ENCODE assay signal across 13 mouse cellular contexts in the genomic region with DNA sequence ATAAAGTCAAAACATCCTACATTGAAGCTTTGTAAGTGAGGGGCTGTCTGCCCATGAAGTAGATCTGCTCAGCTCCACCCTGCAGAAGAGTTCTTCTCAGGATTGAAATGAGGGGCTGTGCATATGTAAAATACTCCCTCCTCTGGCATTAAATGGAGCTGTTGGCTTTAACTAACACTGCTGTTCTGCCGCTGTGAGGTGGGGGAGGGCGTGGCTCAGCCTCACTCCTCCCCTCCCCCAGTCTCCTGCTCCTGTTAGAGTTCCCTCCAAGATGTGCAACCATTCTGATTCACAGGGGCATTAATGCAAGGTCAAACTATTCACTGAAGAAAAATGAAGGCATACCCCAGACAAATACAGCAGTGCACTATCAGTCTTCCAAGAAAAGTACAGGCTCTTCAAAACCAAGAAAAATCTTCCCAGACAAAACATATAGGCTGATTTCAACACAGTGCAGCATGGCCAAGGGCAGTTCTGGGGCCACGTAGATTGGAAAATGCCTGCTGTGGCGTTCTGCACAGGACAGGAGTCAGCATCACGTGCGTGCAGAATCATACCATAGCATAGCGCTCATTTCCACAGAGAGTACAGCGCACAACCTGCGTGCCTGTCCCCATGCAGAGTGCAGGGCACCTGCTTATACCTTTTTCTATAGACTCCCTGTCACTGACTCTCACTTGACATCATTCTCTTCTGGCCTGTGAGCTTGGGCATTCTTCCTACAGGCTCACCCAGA. TPM values are rescaled to one million over a fixed set of nuclear protein-coding genes. Genes with fewer than 3 reads are reported as not detected.
DNase-seq lines count a peak whose midpoint lies in the region; ATAC-seq and TF ChIP-seq lines count a peak whose summit lies in the region.
"Had no signal": no experiment of that assay in that cellular context is flagged by ENCODE, and none has a peak within 500 bp of the region (broad histone marks: within the 10 kb centered on the region; RNA-seq: fewer than 3 reads in every experiment).

No protein-coding gene starts in this region.

- WGBS in kidney, postnatal 0 days = 57% methylated on average over 9 of the region's 9 CpGs
- WGBS in hindbrain, embryonic 13.5 days = 63% methylated on average over 9 of the region's 9 CpGs
- 66% methylated on average over 9 of the region's 9 CpGs for WGBS in thymus, adult 2 months

- no peak overlapping the region for H3K27ac ChIP-seq in kidney, postnatal 0 days
- no peak overlapping the region for H3K27ac ChIP-seq in ES-E14 (ENCODE audit: insufficient read depth, low read depth, low read length, poor library complexity, severe bottlenecking)
- peak overlapping the region; percentile 40 for H3K27ac ChIP-seq in hindbrain, embryonic 13.5 days
- no peak overlapping the region for H3K27ac ChIP-seq in thymus, adult 2 months (ENCODE audit: control insufficient read depth, insufficient read depth, low read length)

- no peaks in the 10 kb centered on the region for H3K36me3 ChIP-seq in kidney, postnatal 0 days (ENCODE audit: insufficient read depth, low read length)
- H3K36me3 ChIP-seq in ES-E14 (ENCODE audit: control insufficient read depth, insufficient read depth, low read length, poor library complexity, severe bottlenecking) = no peaks in the 10 kb centered on the region
- no peaks in the 10 kb centered on the region for H3K36me3 ChIP-seq in hindbrain, embryonic 13.5 days
- H3K36me3 ChIP-seq in thymus, adult 2 months (ENCODE audit: control insufficient read depth, insufficient read depth, low read length) = no peaks in the 10 kb centered on the region

- no peaks in the 10 kb centered on the region for H3K27me3 ChIP-seq in kidney, postnatal 0 days (ENCODE audit: insufficient read depth, low read length)
- no peaks in the 10 kb centered on the region for H3K27me3 ChIP-seq in hindbrain, embryonic 13.5 days
- no peaks in the 10 kb centered on the region for H3K27me3 ChIP-seq in thymus, adult 2 months (ENCODE audit: control insufficient read depth, insufficient read depth, low read length)

- H3K9ac ChIP-seq in kidney, postnatal 0 days (ENCODE audit: low read depth, low read length) = no peak overlapping the region
- H3K9ac ChIP-seq in ES-E14 (ENCODE audit: insufficient read depth, low read depth, low read length, poor library complexity, severe bottlenecking) = no peak overlapping the region
- no peak overlapping the region for H3K9ac ChIP-seq in hindbrain, embryonic 13.5 days

- H3K4me1 ChIP-seq in kidney, postnatal 0 days (replicated peaks; ENCODE audit: insufficient read depth, low read length) = no peaks in the 10 kb centered on the region
- peaks cover 3% of the 10 kb centered on the region in 2 experiments; a peak in 2 of 4 replicates for H3K4me1 ChIP-seq in ES-E14 (ENCODE audit: control insufficient read depth in 2 of 2, insufficient read depth in 2 of 2, low read length in 2 of 2, poor library complexity in 1 of 2)
- peaks cover 47% of the 10 kb centered on the region for H3K4me1 ChIP-seq in hindbrain, embryonic 13.5 days (replicated peaks)
- H3K4me1 ChIP-seq in thymus, adult 2 months (replicated peaks; ENCODE audit: control insufficient read depth, insufficient read depth, low read length) = no peaks in the 10 kb centered on the region

- no peaks in the 10 kb centered on the region for H3K9me3 ChIP-seq in kidney, postnatal 0 days (replicated peaks; ENCODE audit: low read length)
- H3K9me3 ChIP-seq in ES-E14 (ENCODE audit: control insufficient read depth, insufficient read depth, low read depth, low read length) = no peaks in the 10 kb centered on the region
- H3K9me3 ChIP-seq in hindbrain, embryonic 13.5 days = no peaks in the 10 kb centered on the region

- H3K4me3 ChIP-seq in kidney, postnatal 0 days (replicated peaks; ENCODE audit: low read depth, low read length) = no peak overlapping the region
- no peak overlapping the region for H3K4me3 ChIP-seq in ES-E14 (ENCODE audit: insufficient read depth in 1 of 2, low read depth in 1 of 2, low read length in 2 of 2, poor library complexity in 1 of 2, severe bottlenecking in 1 of 2)
- no peak overlapping the region for H3K4me3 ChIP-seq in hindbrain, embryonic 13.5 days
- no peak overlapping the region for H3K4me3 ChIP-seq in thymus, adult 2 months (ENCODE audit: control insufficient read depth, insufficient read depth, low read length)

- peak; percentile 35 for DNase-seq in kidney, postnatal 0 days (ENCODE audit: low spot score)
- DNase-seq in kidney, adult 8-10 months = no peak
- DNase-seq in ES-E14 (ENCODE audit: low read depth, low spot score) = peak; percentile 28
- DNase-seq in adrenal gland, postnatal 10 days = peak; percentile 48
- no peak for DNase-seq in gastrocnemius, postnatal 10 days
- no peak for DNase-seq in thymus, adult 2 months
- no peak for DNase-seq in thymus, postnatal 36 days
- DNase-seq: cerebellum, postnatal 10 days; heart, adult 18-20 months; heart, postnatal 10 days had no signal

- no peak; the same call in 1 of the 2 replicates for TF ChIP-seq CTCF in kidney, postnatal 0 days (IDR thresholded peaks at IDR 0.05; ENCODE audit: low read depth)
- no peak for TF ChIP-seq CTCF in thymus, adult 2 months (IDR thresholded peaks at IDR 0.05; ENCODE audit: borderline replicate concordance, control insufficient read depth, extremely low read depth, insufficient read depth, low read length, poor library complexity)

- ATAC-seq in kidney, postnatal 0 days (replicated peaks; ENCODE audit: low FRiP score, low read depth) = no peak
- ATAC-seq in hindbrain, embryonic 13.5 days (ENCODE audit: low FRiP score) = no peak
- ATAC-seq: CD4-positive, CD25-positive, alpha-beta regulatory T cell, adult 4 months; intestine, postnatal 0 days had no signal

- TF ChIP-seq POLR2A in thymus, adult 2 months (IDR thresholded peaks at IDR 0.05; ENCODE audit: control insufficient read depth, extremely low read depth, insufficient read depth, low read length, poor library complexity) = no peak

- H3K4me2 ChIP-seq in kidney, postnatal 0 days (ENCODE audit: low read length) = no peak overlapping the region
- no peak overlapping the region for H3K4me2 ChIP-seq in hindbrain, embryonic 13.5 days

- in situ Hi-C loops in ES-E14 (cut with MboI; ENCODE audit: low sequenced_read_pairs in 2 of 2, unreplicated experiment in 2 of 2) = no loop called here

TF ChIP-seq in ES-E14, 5 proteins besides CTCF, POLR2A, EP300 and RAD21:
- no peak for TF ChIP-seq ZNF384 (IDR thresholded peaks at IDR 0.05; ENCODE audit: low read depth, low read length)
- no peak for TF ChIP-seq MAFK (IDR thresholded peaks at IDR 0.05; ENCODE audit: insufficient read depth, low read depth, low read length)
- no peak for TF ChIP-seq ZC3H11A (IDR thresholded peaks at IDR 0.05; ENCODE audit: borderline replicate concordance, low read depth, low read length)
- no peak for TF ChIP-seq HCFC1 (IDR thresholded peaks at IDR 0.05; ENCODE audit: borderline replicate concordance, insufficient read depth, low read length)
- TF ChIP-seq CHD2 (IDR thresholded peaks at IDR 0.05; ENCODE audit: low read depth, low read length) = no peak

RNA-seq across cellular contexts. Expression of a gene that starts 58.5 kb away (rescaled TPM):
- polyA plus RNA-seq in kidney, postnatal 0 days (2015; fragmentation: Nextera tagmentation; extraction: Ambion mirVana) = 0.45 and 1.0 TPM in 2 replicates
- total RNA-seq in ES-E14 (2012; rRNA removed) = 0.42 and 0.98 TPM in 2 replicates
- 1 to 10 TPM; 7.2 to 8.0 TPM for total RNA-seq in adrenal gland, postnatal 10 days (2021)
- 8.3 and 9.0 TPM in 2 replicates for polyA plus RNA-seq in hindbrain, embryonic 13.5 days (2015; fragmentation: Nextera tagmentation; extraction: Ambion mirVana)
- total RNA-seq in gastrocnemius, postnatal 10 days (2021) = 1 to 10 TPM; 1.8 to 3.8 TPM
- polyA plus RNA-seq in thymus, adult 2 months (2012; rRNA removed) = 0.98 and 1.6 TPM in 2 replicates

Comparison
In these comparisons a context has a peak if more than half of its experiments do, and no peak if none do; other contexts are left out.
1. DNase-seq: peak in kidney, postnatal 0 days (single experiment), ES-E14 (single experiment) and adrenal gland, postnatal 10 days (single experiment); none in kidney, adult 8-10 months (0 of 2), gastrocnemius, postnatal 10 days (single experiment), thymus, adult 2 months (single experiment) and thymus, postnatal 36 days (0 of 2).